Mouse (Mus musculus): ENCODE measurements around the gene 4930522H14Rik. TPM values are rescaled to one million over a fixed set of nuclear protein-coding genes. Genes with fewer than 3 reads are reported as not detected.

Gene 4930522H14Rik
- total RNA-seq, 2 experiments from 2014 or later, result not detected

DNA sequence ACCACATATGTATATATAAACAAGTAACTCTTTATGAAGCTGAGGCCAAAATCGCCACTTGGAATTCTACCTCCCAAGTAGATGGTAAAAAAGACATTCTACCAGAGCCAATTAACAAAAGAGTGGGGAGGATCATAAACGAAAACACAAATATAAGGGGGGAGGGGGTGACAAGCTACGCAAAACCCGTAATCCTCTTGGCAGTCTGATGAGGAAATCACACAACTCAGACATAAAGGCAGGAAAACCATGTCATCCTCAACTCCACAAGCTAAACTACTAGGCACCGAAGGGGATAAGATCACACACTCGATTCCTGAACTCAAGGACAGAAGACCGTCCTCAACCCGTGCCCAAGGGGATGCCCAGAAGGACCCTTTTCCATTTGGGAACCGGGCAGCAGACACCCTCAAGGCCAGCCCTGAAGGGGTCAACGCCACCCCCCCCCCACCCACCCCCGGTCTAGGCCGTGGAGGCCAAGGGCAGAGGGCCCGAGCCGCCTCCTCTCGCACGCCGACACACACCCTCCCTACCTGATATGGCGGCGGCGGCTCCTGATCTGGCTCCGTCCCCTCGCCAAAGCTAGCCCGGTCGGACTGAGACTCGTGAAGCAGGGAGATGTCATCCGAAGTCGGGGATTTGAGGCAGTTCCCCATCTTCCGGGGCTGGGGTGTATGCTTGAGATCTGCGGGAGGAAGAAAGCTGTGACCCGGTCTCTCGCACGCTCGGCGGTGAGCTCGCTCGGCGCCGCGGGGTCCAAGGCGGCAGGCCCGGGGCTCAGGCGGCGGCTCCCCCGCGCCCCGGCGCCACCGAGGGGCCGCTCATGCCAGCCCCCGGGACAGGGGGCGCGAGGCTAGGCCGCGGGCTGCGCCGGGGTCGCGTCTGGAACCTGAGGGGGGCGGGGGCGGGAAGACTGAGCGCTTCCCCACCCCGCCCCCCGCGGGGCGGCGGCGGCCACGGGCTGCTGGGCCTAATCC is 55.2 kb downstream of the 4930522H14Rik start:
- peak; percentile 46 to 48 for DNase-seq (ENCODE audit: low spot score in 2 of 2)

DNA sequence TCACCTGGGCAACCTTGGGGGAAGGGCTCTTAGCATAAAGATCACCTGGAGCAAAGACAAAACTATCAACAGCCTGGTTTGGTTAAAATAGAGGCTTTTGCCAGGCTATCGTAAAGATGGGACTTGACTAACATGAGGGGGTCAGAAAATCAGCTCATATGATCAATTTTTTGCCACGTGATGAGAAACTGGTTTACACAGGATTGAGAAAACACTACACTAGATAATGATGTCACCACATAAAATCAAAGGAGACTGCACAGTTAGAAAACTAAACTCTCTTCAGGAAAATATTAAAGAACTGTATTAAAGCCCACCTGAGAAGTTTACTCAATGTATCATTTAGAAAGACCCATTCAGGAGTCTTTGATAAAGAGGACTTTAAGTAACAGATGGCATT is 56.0 kb downstream of the 4930522H14Rik start:
- DNase-seq (ENCODE audit: low spot score in 2 of 2), result no peak

DNA sequence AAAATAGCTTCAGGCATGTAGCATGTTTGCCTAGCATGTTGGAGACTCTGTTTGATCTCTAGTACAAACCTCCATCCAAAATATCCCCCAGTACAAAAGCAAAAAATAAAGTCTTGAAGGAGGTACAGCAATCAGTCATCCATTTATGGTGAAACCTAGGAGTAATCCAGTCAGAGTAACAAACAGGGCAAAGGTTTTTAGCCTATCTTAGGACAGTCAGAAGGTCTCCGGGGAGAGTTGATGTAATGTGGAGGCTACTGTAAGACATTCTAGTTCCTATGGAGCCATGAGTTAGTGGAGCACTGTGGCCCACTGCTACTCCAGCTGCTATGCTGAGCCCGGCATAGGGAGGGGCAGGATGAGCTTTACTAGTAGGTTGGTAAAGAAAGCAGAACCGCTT is 58.5 kb downstream of the 4930522H14Rik start:
- DNase-seq (ENCODE audit: low spot score in 2 of 2), result no peak

DNA sequence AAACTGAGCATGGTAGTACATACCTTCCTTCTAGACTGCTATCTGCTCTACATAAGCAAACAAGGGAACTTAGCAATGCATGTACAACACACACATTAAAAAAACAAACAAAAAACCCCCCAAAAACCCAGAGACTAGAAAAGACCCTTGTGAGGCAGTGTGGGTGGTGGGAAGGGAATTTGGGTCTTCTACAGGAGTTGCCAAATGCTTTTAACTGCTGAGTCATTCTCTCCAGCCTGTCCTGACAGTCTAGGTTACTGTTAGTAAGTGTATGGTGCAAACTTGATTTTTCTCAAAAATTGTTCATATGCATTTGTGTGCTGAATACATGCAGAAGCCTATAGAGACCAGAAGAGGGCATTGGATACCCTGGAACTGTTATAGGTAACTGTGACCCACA is 59.5 kb downstream of the 4930522H14Rik start:
- DNase-seq (ENCODE audit: low spot score in 2 of 2), result no peak

DNA sequence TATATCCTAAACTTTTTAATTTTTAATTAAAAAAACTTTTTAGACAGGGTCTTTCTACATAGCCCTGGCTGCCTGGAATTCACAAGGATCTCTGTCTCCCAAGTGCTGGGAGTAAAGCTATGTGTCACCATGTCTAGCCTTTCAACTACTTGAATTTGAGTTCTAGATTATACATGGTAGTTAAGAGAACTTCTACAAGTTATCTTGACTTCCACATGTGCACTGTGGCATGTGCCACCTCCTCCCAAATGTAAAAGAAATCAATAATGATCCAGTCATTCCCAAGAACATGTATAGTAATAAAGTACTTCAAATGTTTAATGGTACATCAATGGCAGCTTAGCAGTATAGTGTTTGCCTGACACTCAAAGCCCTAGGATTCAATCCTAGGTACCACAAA is 63.4 kb downstream of the 4930522H14Rik start:
- no peak for DNase-seq (ENCODE audit: low spot score in 2 of 2)

DNA sequence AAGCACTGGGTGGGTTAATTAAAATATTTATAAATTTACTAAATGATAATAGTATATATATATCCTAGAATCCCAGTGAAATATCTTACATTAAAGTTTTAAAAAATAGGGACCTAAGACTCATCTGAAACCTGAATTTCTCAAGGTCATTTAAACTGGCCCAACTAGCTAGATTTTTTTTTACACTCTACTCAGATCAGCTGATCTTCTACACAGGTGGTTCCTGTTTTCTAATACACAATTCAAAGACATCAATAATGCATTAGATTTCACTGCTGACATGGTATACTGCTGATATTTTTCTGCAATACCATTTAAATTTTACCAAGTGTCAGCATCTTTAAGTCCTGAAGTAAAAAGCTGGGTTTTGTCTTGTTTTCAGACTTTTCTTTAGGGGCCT is 67.2 kb downstream of the 4930522H14Rik start:
- no peak for DNase-seq (ENCODE audit: low spot score in 2 of 2)

DNA sequence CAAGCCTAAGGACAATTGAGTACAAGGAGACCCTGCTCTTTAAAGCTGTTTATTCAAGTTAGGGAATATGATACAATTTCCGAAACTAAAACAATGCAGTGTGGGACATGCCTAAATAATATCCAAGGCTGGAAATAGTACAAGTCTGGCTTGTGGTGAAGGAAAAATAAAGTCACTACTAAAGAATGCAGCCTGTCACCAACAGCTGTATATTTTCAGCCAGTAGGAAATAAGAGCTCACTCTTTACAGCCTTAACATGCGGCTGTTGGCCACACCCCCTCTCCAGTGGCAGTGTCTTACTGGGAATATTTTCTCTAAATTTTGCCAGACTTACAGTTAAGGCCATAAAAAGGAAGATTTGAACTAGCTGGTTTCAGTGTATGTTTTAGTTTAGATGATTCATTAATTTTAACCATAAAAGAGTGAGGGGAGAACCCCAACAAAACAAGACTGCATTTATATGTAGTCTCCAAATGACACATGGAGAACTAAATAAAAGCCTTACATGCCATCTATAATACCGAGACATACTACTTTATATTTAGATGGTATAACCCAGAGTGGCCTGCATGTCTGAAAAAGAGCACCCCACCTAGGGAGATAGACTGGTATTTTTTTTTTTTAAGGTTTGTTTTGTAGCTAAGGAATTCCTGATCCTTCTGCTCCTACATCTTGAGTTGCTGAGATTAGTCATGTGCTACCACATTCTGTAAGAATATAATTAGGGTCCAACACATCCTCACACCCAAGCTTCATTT is 70.5 kb downstream of the 4930522H14Rik start:
- DNase-seq (ENCODE audit: low spot score in 2 of 2), result no peak

DNA sequence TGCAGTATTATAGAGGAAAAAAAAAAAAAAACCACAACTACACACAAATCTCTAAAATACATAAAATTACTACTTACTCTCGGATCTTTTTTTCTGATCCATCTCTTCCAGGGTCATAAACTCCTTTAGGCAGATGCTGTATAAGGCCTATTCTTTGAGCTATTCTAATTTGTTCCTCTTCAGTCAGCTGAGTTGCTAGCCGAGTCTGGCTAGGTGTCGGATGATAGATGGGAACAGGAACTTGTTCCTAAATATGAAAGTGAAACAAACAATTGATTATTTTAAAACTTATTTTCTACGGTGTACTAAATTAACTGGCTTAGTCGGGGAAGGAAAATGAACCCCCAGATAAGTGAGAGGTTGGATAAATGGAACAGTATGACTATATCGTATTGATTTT is 74.3 kb downstream of the 4930522H14Rik start:
- DNase-seq (ENCODE audit: low spot score in 2 of 2), result no peak

Other genes with a start within 250 kb of the 4930522H14Rik start
- gene Ttc39a, start 124.7 kb downstream of the 4930522H14Rik start, total RNA-seq (2021), result 1 to 10 TPM; 2.7 to 4.3 TPM
- 100 to 1,000 TPM; 222 to 227 TPM for gene Rnf11, start 46.6 kb downstream of the 4930522H14Rik start, total RNA-seq (2021)
- 1 to 10 TPM; 2.6 to 3.2 TPM for gene Cdkn2c, start 135.9 kb upstream of the 4930522H14Rik start, total RNA-seq (2021)
- gene Faf1, start 145.3 kb upstream of the 4930522H14Rik start, total RNA-seq (2021), result 10 to 100 TPM; 24.6 to 25.8 TPM